In the genomic region with DNA sequence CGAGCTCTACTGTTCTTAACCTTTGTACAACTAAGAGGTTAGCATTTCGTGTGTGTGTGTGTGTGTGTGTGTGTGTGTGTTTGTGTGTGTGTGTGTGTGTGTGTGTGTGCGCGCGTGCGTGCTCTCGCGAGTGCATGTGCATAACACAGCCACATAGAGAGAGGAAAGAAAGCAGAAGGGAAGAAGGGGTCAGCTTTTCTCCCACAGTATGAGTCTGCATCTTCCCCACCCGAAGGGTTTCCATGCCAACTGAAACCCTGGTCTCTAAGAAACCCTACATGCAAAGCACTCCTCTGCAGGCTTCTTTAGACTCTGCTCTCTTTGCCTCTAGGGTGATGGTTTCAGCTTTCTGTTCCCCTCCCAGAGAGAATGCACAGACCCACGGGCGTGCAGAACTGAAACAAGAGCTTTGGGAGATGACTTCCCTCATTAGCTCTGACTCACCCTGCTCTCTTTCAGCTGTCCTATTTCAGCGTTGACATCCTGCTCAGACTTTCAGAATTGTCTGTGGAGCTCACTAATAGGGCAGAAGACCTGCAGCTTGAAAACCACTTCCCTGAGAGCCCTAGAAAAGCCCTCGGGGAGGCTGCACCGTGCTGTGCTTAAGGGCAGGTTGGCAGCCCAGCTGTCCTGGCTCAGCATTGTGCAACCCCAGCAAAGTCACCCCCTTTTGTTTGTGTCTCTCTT, we compare ENCODE assay signal across 9 mouse cellular contexts. TPM values are rescaled to one million over a fixed set of nuclear protein-coding genes. Genes with fewer than 3 reads are reported as not detected.
DNase-seq lines count a peak whose midpoint lies in the region; ATAC-seq lines count a peak whose summit lies in the region.
"Had no signal": no experiment of that assay in that cellular context is flagged by ENCODE, and none has a peak within 500 bp of the region (broad histone marks: within the 10 kb centered on the region; RNA-seq: fewer than 3 reads in every experiment).

No protein-coding gene starts in this region.

- no peaks in the 10 kb centered on the region for H3K27me3 ChIP-seq in kidney, embryonic 15.5 days

- 54% methylated on average over 14 of the region's 14 CpGs for WGBS in kidney, embryonic 15.5 days

- peak; percentile 41 for ATAC-seq in kidney, embryonic 15.5 days (replicated peaks; ENCODE audit: low FRiP score)

- peaks cover 29% of the 10 kb centered on the region for H3K4me1 ChIP-seq in kidney, embryonic 15.5 days

- H3K27ac ChIP-seq in kidney, embryonic 15.5 days: peak overlapping the region; percentile 33; the same call in 1 of the 2 replicates
- H3K27ac ChIP-seq: limb, embryonic 12.5 days had no signal

- H3K9me3 ChIP-seq in kidney, embryonic 15.5 days (replicated peaks): no peaks in the 10 kb centered on the region
- H3K9me3 ChIP-seq: limb, embryonic 12.5 days had no signal

- H3K36me3 ChIP-seq in kidney, embryonic 15.5 days: no peaks in the 10 kb centered on the region
- H3K36me3 ChIP-seq: limb, embryonic 12.5 days had no signal

- no peak for DNase-seq in kidney, adult 8-10 months
- peak; percentile 59 for DNase-seq in T-cell, adult 2 months (ENCODE audit: low spot score)
- peak; percentile 57 to 70 for DNase-seq in frontal cortex, adult 2 months (ENCODE audit: extremely low spot score in 1 of 2, low spot score in 1 of 2)
- peak; percentile 56 for DNase-seq in lung, postnatal 36 days
- peak; percentile 27 for DNase-seq in right cerebral cortex, postnatal 4 days
- DNase-seq in cerebellum, postnatal 25 days: no peak
- no peak for DNase-seq in ovary, postnatal 14 days (ENCODE audit: low spot score)

- no peak overlapping the region for H3K9ac ChIP-seq in kidney, embryonic 15.5 days
- H3K9ac ChIP-seq: limb, embryonic 12.5 days had no signal

- H3K4me3 ChIP-seq in kidney, embryonic 15.5 days (replicated peaks): no peak overlapping the region
- H3K4me3 ChIP-seq: limb, embryonic 12.5 days had no signal

- no peak overlapping the region for H3K4me2 ChIP-seq in kidney, embryonic 15.5 days
- H3K4me2 ChIP-seq: limb, embryonic 12.5 days had no signal

RNA-seq across cellular contexts. Expression of gene Nod2, which starts 21.4 kb away (rescaled TPM):
- 0.24 and 0.34 TPM in 2 replicates for polyA plus RNA-seq in kidney, embryonic 15.5 days (2015; fragmentation: Nextera tagmentation; extraction: Ambion mirVana)
- 0.17 and 0.18 TPM in 2 replicates for polyA plus RNA-seq in frontal cortex, adult 2 months (2012; rRNA removed)

RNA-seq across cellular contexts. Expression of gene Cyld, which starts 28.3 kb away (rescaled TPM):
- polyA plus RNA-seq in kidney, embryonic 15.5 days (2015; fragmentation: Nextera tagmentation; extraction: Ambion mirVana): 13.2 and 13.9 TPM in 2 replicates
- 27.0 and 29.2 TPM in 2 replicates for polyA plus RNA-seq in frontal cortex, adult 2 months (2012; rRNA removed)

RNA-seq across cellular contexts. Expression of gene Snx20, which starts 32.6 kb away (rescaled TPM):
- 1.7 and 2.3 TPM in 2 replicates for polyA plus RNA-seq in kidney, embryonic 15.5 days (2015; fragmentation: Nextera tagmentation; extraction: Ambion mirVana)
- polyA plus RNA-seq in frontal cortex, adult 2 months (2012; rRNA removed): 1.2 and 1.3 TPM in 2 replicates

Comparison
In these comparisons a context has a peak if more than half of its experiments do, and no peak if none do; other contexts are left out.
1. DNase-seq: peak in T-cell, adult 2 months (single experiment), frontal cortex, adult 2 months (2 of 2), lung, postnatal 36 days (single experiment) and right cerebral cortex, postnatal 4 days (single experiment); none in kidney, adult 8-10 months (0 of 2), cerebellum, postnatal 25 days (0 of 2) and ovary, postnatal 14 days (single experiment).